Comparison of ENCODE assay signal across 8 mouse cellular contexts in the genomic region with DNA sequence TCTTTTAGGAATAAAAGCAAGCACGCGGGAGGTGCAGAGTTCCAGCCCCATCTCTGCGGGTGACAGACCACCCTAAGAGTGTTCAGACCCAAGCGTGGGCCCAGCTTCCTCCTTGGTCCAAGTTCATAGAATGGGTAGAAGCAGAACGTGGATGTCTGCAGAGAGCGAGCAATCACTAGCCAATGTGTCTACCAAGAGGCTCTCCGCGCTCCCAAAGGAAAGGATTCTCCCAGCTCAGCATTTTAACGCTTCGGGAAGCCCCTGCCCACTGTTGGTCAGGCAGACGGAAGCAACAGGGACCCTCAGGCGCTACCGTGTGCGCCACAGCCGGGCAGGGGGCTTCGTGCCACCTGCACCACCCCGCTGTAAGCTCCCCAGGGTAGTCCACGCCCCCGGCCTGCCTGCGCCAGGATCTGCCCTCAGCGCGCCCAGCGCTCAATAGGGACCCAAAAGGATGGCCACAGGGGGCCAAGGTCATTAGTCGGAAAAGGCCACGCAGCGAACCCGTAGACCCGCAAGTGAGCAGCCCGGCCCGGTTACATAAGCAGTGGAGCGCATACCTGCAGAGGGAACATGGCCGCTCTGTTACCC. TPM values are rescaled to one million over a fixed set of nuclear protein-coding genes. Genes with fewer than 3 reads are reported as not detected.
DNase-seq lines count a peak whose midpoint lies in the region; ATAC-seq and TF ChIP-seq lines count a peak whose summit lies in the region.

No protein-coding gene starts in this region.

- no peak for TF ChIP-seq POLR2A in spleen, adult 2 months (IDR thresholded peaks at IDR 0.05; ENCODE audit: low read depth, low read length)

- no peak for ATAC-seq in erythroblast, adult 5-6 weeks (replicated peaks; ENCODE audit: low FRiP score, poor library complexity, severe bottlenecking)
- peak; percentile 16 for ATAC-seq in intestine, embryonic 14.5 days (replicated peaks; ENCODE audit: low FRiP score, low TSS enrichment, low read depth)
- peak; percentile 60 for ATAC-seq in neural tube, embryonic 13.5 days (ENCODE audit: low read depth)

- H3K9ac ChIP-seq in intestine, embryonic 14.5 days (ENCODE audit: low read length): peak overlapping the region; percentile 56
- H3K9ac ChIP-seq in neural tube, embryonic 13.5 days: peak overlapping the region; percentile 82

- peak overlapping the region; percentile 72 for H3K27ac ChIP-seq in spleen, adult 2 months (ENCODE audit: insufficient read depth, low read length)
- no peak overlapping the region for H3K27ac ChIP-seq in intestine, embryonic 14.5 days (ENCODE audit: low read depth)
- peak overlapping the region; percentile 54 for H3K27ac ChIP-seq in neural tube, embryonic 13.5 days (replicated peaks)

- no peaks in the 10 kb centered on the region for H3K9me3 ChIP-seq in erythroblast, embryonic 14.5 days (ENCODE audit: control insufficient read depth, low read length)
- no peaks in the 10 kb centered on the region for H3K9me3 ChIP-seq in intestine, embryonic 14.5 days (ENCODE audit: control insufficient read depth, low read length)
- H3K9me3 ChIP-seq in neural tube, embryonic 13.5 days: no peaks in the 10 kb centered on the region

- peaks cover 2% of the 10 kb centered on the region; the same call in 1 of the 2 replicates for H3K27me3 ChIP-seq in erythroblast, embryonic 14.5 days (ENCODE audit: control insufficient read depth)
- no peaks in the 10 kb centered on the region for H3K27me3 ChIP-seq in spleen, adult 2 months (ENCODE audit: control insufficient read depth, insufficient read depth, low read length)
- H3K27me3 ChIP-seq in intestine, embryonic 14.5 days (replicated peaks; ENCODE audit: control insufficient read depth, insufficient read depth, low read length): no peaks in the 10 kb centered on the region
- H3K27me3 ChIP-seq in neural tube, embryonic 13.5 days: peaks cover 10% of the 10 kb centered on the region; the same call in 1 of the 2 replicates

- DNase-seq in spleen, adult 2 months (ENCODE audit: low read depth in 1 of 2, low spot score in 2 of 2): no peak
- DNase-seq in spleen, adult 18-20 months: no peak
- peak; percentile 63 for DNase-seq in intestine, embryonic 14.5 days (ENCODE audit: low spot score)
- no peak for DNase-seq in natural killer cell, adult 2 months (ENCODE audit: low spot score in 2 of 2)
- DNase-seq in adrenal gland, postnatal 36 days: no peak

- no peaks in the 10 kb centered on the region for H3K36me3 ChIP-seq in erythroblast, embryonic 14.5 days (ENCODE audit: control insufficient read depth)
- no peaks in the 10 kb centered on the region for H3K36me3 ChIP-seq in spleen, adult 2 months (ENCODE audit: control insufficient read depth, insufficient read depth, low read length)
- no peaks in the 10 kb centered on the region for H3K36me3 ChIP-seq in intestine, embryonic 14.5 days (ENCODE audit: control insufficient read depth, insufficient read depth, low read length)
- no peaks in the 10 kb centered on the region for H3K36me3 ChIP-seq in neural tube, embryonic 13.5 days

- H3K4me3 ChIP-seq in erythroblast, embryonic 14.5 days (replicated peaks): peak overlapping the region; percentile 69
- H3K4me3 ChIP-seq in spleen, adult 2 months (ENCODE audit: extremely low read depth, insufficient read depth, insufficient read length): peak overlapping the region; percentile 86
- H3K4me3 ChIP-seq in intestine, embryonic 14.5 days (ENCODE audit: low read depth, low read length): peak overlapping the region; percentile 57
- H3K4me3 ChIP-seq in neural tube, embryonic 13.5 days: peak overlapping the region; percentile 76

- 3% methylated on average over 32 of the region's 32 CpGs for WGBS in spleen, adult 2 months
- WGBS in intestine, embryonic 14.5 days: 1% methylated on average over 32 of the region's 32 CpGs
- WGBS in neural tube, embryonic 13.5 days: under 1% methylated on average over 32 of the region's 32 CpGs

- H3K4me1 ChIP-seq in erythroblast, embryonic 14.5 days (ENCODE audit: control insufficient read depth): peaks cover 26% of the 10 kb centered on the region
- H3K4me1 ChIP-seq in spleen, adult 2 months (ENCODE audit: control insufficient read depth, insufficient read depth, insufficient read length): peaks cover 5% of the 10 kb centered on the region; the same call in 1 of the 2 replicates
- H3K4me1 ChIP-seq in intestine, embryonic 14.5 days (replicated peaks; ENCODE audit: control insufficient read depth, insufficient read depth, low read length): peaks cover 12% of the 10 kb centered on the region
- H3K4me1 ChIP-seq in neural tube, embryonic 13.5 days (replicated peaks): peaks cover 23% of the 10 kb centered on the region

- no peak for TF ChIP-seq CTCF in spleen, adult 2 months (IDR thresholded peaks at IDR 0.05; ENCODE audit: extremely low read depth, insufficient read depth, insufficient read length, insufficient replicate concordance)

- H3K4me2 ChIP-seq in intestine, embryonic 14.5 days (ENCODE audit: low read length): peak overlapping the region; percentile 98
- peak overlapping the region; percentile 100 for H3K4me2 ChIP-seq in neural tube, embryonic 13.5 days

RNA-seq across cellular contexts. Expression of a gene that starts 0.5 kb away (rescaled TPM):
- 0.14 TPM in 2 replicates for polyA plus RNA-seq in erythroblast, embryonic 14.5 days (2012)
- total RNA-seq in erythroblast, adult 5-6 weeks (2015; ENCODE audit: low replicate concordance): 2.9 and 6.3 TPM in 2 replicates
- 1.4 TPM in 2 replicates for total RNA-seq in erythroblast, adult 5-6 weeks (2017; ENCODE audit: low replicate concordance)
- polyA plus RNA-seq in spleen, adult 2 months (2012; rRNA removed): 13.6 and 15.2 TPM in 2 replicates
- polyA plus RNA-seq in intestine, embryonic 14.5 days (2014; fragmentation: Nextera tagmentation; extraction: Ambion mirVana): 10.2 and 12.0 TPM in 2 replicates
- 16.1 and 18.6 TPM in 2 replicates for polyA plus RNA-seq in neural tube, embryonic 13.5 days (2015; fragmentation: Nextera tagmentation; extraction: Ambion mirVana)
- total RNA-seq in adrenal gland, postnatal 36 days (2021): 10 to 100 TPM; 26.4 to 27.3 TPM

RNA-seq across cellular contexts. Expression of a gene that starts 38.8 kb away (rescaled TPM):
- polyA plus RNA-seq in erythroblast, embryonic 14.5 days (2012): 0.46 and 1.3 TPM in 2 replicates
- total RNA-seq in erythroblast, adult 5-6 weeks (2015; ENCODE audit: low replicate concordance): 17.7 and 24.9 TPM in 2 replicates
- total RNA-seq in erythroblast, adult 5-6 weeks (2017; ENCODE audit: low replicate concordance): 3.3 and 10.0 TPM in 2 replicates
- 18.6 and 20.4 TPM in 2 replicates for polyA plus RNA-seq in spleen, adult 2 months (2012; rRNA removed)
- polyA plus RNA-seq in intestine, embryonic 14.5 days (2014; fragmentation: Nextera tagmentation; extraction: Ambion mirVana): 258 and 265 TPM in 2 replicates
- 107 and 115 TPM in 2 replicates for polyA plus RNA-seq in neural tube, embryonic 13.5 days (2015; fragmentation: Nextera tagmentation; extraction: Ambion mirVana)
- total RNA-seq in adrenal gland, postnatal 36 days (2021): 100 to 1,000 TPM; 268 to 380 TPM

RNA-seq across cellular contexts. Expression of a gene that starts 51.5 kb away (rescaled TPM):
- polyA plus RNA-seq in erythroblast, embryonic 14.5 days (2012): 15.4 and 18.2 TPM in 2 replicates
- total RNA-seq in erythroblast, adult 5-6 weeks (2015; ENCODE audit: low replicate concordance): 4.8 and 17.3 TPM in 2 replicates
- 44.9 and 46.9 TPM in 2 replicates for total RNA-seq in erythroblast, adult 5-6 weeks (2017; ENCODE audit: low replicate concordance)
- polyA plus RNA-seq in spleen, adult 2 months (2012; rRNA removed): 60.2 and 62.0 TPM in 2 replicates
- polyA plus RNA-seq in intestine, embryonic 14.5 days (2014; fragmentation: Nextera tagmentation; extraction: Ambion mirVana): 238 and 249 TPM in 2 replicates
- polyA plus RNA-seq in neural tube, embryonic 13.5 days (2015; fragmentation: Nextera tagmentation; extraction: Ambion mirVana): 365 and 462 TPM in 2 replicates
- total RNA-seq in adrenal gland, postnatal 36 days (2021): 100 to 1,000 TPM; 243 to 258 TPM

RNA-seq across cellular contexts. Expression of a gene that starts 52.9 kb away (rescaled TPM):
- not detected in 2 replicates for polyA plus RNA-seq in erythroblast, embryonic 14.5 days (2012)
- not detected in 2 replicates for total RNA-seq in erythroblast, adult 5-6 weeks (2015; ENCODE audit: low replicate concordance)
- total RNA-seq in erythroblast, adult 5-6 weeks (2017; ENCODE audit: low replicate concordance): not detected in 2 replicates
- not detected in 2 replicates for polyA plus RNA-seq in spleen, adult 2 months (2012; rRNA removed)
- not detected in 2 replicates for polyA plus RNA-seq in intestine, embryonic 14.5 days (2014; fragmentation: Nextera tagmentation; extraction: Ambion mirVana)
- not detected in 2 replicates for polyA plus RNA-seq in neural tube, embryonic 13.5 days (2015; fragmentation: Nextera tagmentation; extraction: Ambion mirVana)
- total RNA-seq in adrenal gland, postnatal 36 days (2021): not detected
